Mouse (Mus musculus) cerebellum, adult 2 months (tissue): ENCODE data around the gene Fgd1. TPM values are rescaled to one million over a fixed set of nuclear protein-coding genes. Genes with fewer than 3 reads are reported as not detected.

Experiments used
- DNase-seq, 2 experiments: peaks; one replicate each; pipeline ENCODE4 v3.0.0; 2021
- H3K27ac ChIP-seq: fragments of 200-500 bp; 2 replicates; pipeline ENCODE4 v1.5.1; 2012; ENCODE audit warnings: low read length, control low read depth, inconsistent platforms; ENCODE audit not compliant: insufficient read depth
- H3K27me3 ChIP-seq: fragments of 200-500 bp; 2 replicates; pipeline ENCODE4 v1.6.1; 2012; ENCODE audit warnings: inconsistent platforms, mild to moderate bottlenecking, low read length, moderate library complexity; ENCODE audit not compliant: control insufficient read depth, insufficient read depth
- H3K4me1 ChIP-seq: fragments of 200-500 bp; 2 replicates; pipeline ENCODE4 v1.6.1; 2011; ENCODE audit warnings: low read length; ENCODE audit not compliant: control insufficient read depth, insufficient read depth
- H3K4me3 ChIP-seq: fragments of 200-500 bp; replicated peaks from 2 replicates; pipeline ENCODE3; 2011; ENCODE audit warnings: mild to moderate bottlenecking, low read depth, low read length, control low read depth; ENCODE audit not compliant: insufficient read depth
- CTCF ChIP-seq: fragments of 200-500 bp; IDR thresholded peaks from 2 replicates; pipeline ENCODE4 v1.5.1; 2011; ENCODE audit warnings: low read depth, mild to moderate bottlenecking, control low read depth, low read length, moderate library complexity, borderline replicate concordance; ENCODE audit not compliant: insufficient read depth
- POLR2A ChIP-seq: fragments of 200-500 bp; IDR thresholded peaks from 2 replicates; pipeline ENCODE4 v1.6.1; 2011; ENCODE audit warnings: low read length, control low read depth, borderline replicate concordance; ENCODE audit not compliant: insufficient read depth
- WGBS: fragments of 180-500 bp; shearing (Covaris S2); methylation state at CpG from one replicate; pipeline ENCODE4 v1.1.7; 2018; 5-methylcytosine and 5-hydroxymethylcytosine counted together
- polyA plus RNA-seq: library from polyadenylated mRNA; depleted of rRNA; stranded (reverse); fragments of >200 nt; gene quantifications from 2 replicates; pipeline ENCODE4 v1.2.3, GENCODE M21; 2012

The Fgd1 gene
- polyA plus RNA-seq, 1 experiment, result 16.9 TPM

DNA sequence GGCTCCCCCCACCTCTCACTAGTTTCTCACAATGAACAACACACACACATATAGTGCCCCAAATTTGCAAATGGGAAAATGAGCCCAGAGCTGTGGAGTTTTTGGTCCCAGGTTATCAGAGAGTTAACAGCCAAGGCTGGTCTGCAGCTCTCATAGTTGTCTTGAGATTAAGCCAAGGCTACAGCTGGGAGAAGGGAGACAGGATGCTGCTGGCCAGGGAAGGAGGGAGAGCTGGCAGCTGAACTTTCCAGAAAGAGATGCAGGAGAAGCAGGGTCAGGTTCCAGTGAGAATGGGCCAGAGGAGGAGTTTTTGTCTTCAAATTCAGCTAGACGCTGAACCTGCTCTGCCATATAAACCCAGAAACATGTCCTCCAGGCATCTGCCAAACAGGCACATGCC lies 13.4 kb downstream of the Fgd1 start:
- TF ChIP-seq CTCF (no peak), POLR2A (no peak)
- DNase-seq, result peak in 1 of 2 experiments; percentile 16
- WGBS, result 7% methylated on average over 1 of the region's 1 CpGs
- H3K27me3 ChIP-seq, result no peaks in the 10 kb centered on the region
- H3K4me3 ChIP-seq, result no peak overlapping the region
- peaks cover under 1% of the 10 kb centered on the region; the same call in 1 of the 2 replicates for H3K4me1 ChIP-seq
- H3K27ac ChIP-seq, result no peak overlapping the region

GRCm38 (mm10) chrX:151061615-151062299 lies 15.8 kb downstream of the Fgd1 start:
- no peak for DNase-seq
- Histone ChIP-seq H3K27me3 (no peaks in the 10 kb centered on the region), H3K4me1 (no peaks in the 10 kb centered on the region; the same call in 1 of the 2 replicates), H3K27ac (no peak overlapping the region), H3K4me3 (no peak overlapping the region)
- TF ChIP-seq CTCF (no peak), POLR2A (no peak)
- WGBS, result 66% methylated on average over 3 of the region's 3 CpGs

GRCm38 (mm10) chrX:151066071-151066666 lies 20.2 kb downstream of the Fgd1 start:
- TF ChIP-seq CTCF (no peak), POLR2A (no peak)
- WGBS, result 24% methylated on average over 7 of the region's 7 CpGs
- DNase-seq, result peak in 1 of 2 experiments; percentile 20
- Histone ChIP-seq H3K4me3 (no peak overlapping the region), H3K27ac (no peak overlapping the region), H3K4me1 (no peaks in the 10 kb centered on the region), H3K27me3 (no peaks in the 10 kb centered on the region)

DNA sequence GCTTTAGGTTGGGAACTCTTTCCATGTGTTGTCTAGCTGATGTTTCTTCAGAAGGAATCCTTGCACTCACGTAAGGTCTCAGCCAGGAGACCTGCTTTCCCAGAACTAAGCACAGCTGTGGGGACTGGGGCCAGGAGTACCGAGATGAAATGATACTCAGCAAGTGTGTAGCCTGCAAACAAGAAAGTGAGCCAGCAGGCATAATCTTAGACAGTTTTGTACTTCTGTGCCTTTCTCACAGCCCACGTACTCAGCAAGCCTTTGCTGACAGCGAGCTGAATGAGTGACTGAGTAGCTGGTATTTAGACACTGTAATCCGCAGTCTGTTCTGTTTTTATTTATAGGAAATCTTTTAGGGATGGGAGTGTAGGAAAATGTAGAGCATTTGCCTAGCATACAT lies 21.9 kb downstream of the Fgd1 start:
- 89% methylated on average over 5 of the region's 5 CpGs for WGBS
- no peak for TF ChIP-seq CTCF
- no peak for TF ChIP-seq POLR2A
- no peak overlapping the region for H3K4me3 ChIP-seq
- H3K4me1 ChIP-seq, result no peaks in the 10 kb centered on the region
- no peaks in the 10 kb centered on the region for H3K27me3 ChIP-seq
- no peak overlapping the region for H3K27ac ChIP-seq
- DNase-seq, result no peak

DNA sequence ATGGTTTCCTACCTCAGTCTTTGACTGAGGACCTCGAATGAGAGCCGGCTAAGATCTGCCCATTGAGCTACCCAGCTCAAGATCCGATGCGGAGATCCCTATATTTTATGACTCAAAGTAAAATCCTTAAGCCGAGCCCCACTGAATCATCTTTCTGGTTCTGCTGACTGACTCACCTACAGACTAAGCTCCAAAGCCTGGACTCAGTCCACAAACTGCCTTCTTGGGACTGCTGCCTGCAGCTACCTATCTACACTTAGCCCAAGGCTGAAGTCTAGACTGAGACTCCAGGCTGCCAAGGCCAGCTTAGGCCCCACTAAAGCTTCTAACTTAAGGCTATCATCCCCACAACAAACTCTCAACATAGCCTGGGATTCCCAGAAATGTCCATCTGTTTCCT lies 30.1 kb downstream of the Fgd1 start:
- no peaks in the 10 kb centered on the region for H3K27me3 ChIP-seq
- no peak for DNase-seq
- peaks cover 8% of the 10 kb centered on the region for H3K4me1 ChIP-seq
- H3K4me3 ChIP-seq, result no peak overlapping the region
- TF ChIP-seq POLR2A, result no peak
- no peak for TF ChIP-seq CTCF
- H3K27ac ChIP-seq, result no peak overlapping the region
- 86% methylated on average over 5 of the region's 5 CpGs for whole genome bisulfite sequencing

- peak; percentile 27 to 43 for DNase-seq
- peak overlapping the region; percentile 39; the same call in 1 of the 2 replicates for H3K27ac ChIP-seq
- no peak overlapping the region for H3K4me3 ChIP-seq
- 19% methylated on average over 4 of the region's 4 CpGs for WGBS
- peaks cover 8% of the 10 kb centered on the region for H3K4me1 ChIP-seq
- no peaks in the 10 kb centered on the region for H3K27me3 ChIP-seq
- TF ChIP-seq POLR2A (no peak), CTCF (no peak)
Measured at GRCm38 (mm10) chrX:151076941-151077485, 31.1 kb downstream of the Fgd1 start.

DNA sequence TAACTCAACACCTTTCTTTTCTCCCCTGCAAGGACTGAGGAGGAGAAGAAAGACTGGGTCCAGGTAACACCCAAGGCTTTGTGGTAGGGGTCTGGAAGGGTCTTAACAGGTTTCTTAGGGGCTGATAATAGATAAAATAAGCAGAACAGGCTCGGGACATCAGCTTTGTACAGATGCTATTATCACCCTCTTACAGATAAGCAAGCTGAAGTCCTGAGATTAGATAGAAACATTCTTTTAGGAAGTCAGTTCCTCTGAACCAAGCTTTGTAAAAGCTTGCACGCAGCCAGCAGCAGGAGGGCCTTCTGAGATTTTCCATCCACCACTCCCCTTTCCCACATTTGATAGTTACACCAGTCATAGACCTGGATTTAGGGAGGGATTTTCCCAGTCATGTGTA lies 39.6 kb downstream of the Fgd1 start:
- Histone ChIP-seq H3K4me3 (no peak overlapping the region), H3K4me1 (no peaks in the 10 kb centered on the region; the same call in 1 of the 2 replicates), H3K27ac (no peak overlapping the region), H3K27me3 (no peaks in the 10 kb centered on the region)
- DNase-seq, result no peak
- WGBS, result 81% methylated on average over 2 of the region's 2 CpGs
- TF ChIP-seq POLR2A, result no peak
- TF ChIP-seq CTCF, result no peak

DNA sequence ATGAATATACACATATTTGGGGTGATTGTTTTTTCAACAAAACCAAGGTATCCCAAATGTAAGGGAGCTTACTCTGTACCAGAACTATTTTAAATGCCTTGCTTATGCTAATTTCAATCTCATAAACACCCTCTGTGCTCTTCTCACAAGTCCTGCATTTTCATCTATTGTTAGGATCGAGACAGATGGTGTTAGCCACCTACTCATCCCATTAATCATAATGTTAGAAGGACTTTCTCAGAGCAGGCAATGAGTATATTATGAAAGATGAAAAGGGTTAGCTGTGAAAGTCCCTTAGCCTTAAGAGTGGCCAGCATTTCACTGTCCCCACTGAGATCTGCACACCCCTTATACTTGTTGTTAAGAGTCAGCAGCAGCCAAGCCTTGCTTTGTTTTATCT lies 41.5 kb downstream of the Fgd1 start:
- no peak for DNase-seq
- TF ChIP-seq POLR2A (no peak), CTCF (no peak)
- WGBS, result 48% methylated on average over 1 of the region's 1 CpGs
- no peaks in the 10 kb centered on the region; the same call in 1 of the 2 replicates for H3K4me1 ChIP-seq
- H3K4me3 ChIP-seq, result no peak overlapping the region
- no peaks in the 10 kb centered on the region for H3K27me3 ChIP-seq
- H3K27ac ChIP-seq, result no peak overlapping the region
